Mouse (Mus musculus) heart, postnatal 0 days (tissue): ENCODE measurements around the gene Il11ra1.
"Not testable (repeated sequence)": the region's sequence is repeated elsewhere in the genome, so short reads cannot be mapped to it uniquely, and the experiment has no call there.

Experiments used
- CTCF ChIP-seq: IDR thresholded peaks from 2 replicates; pipeline ENCODE4 v1.5.1; 2016; ENCODE audit warnings: antibody characterized with exemption, control low read depth, low read depth
- EP300 ChIP-seq: IDR thresholded peaks from 2 replicates; pipeline ENCODE4 v1.6.1; 2016; ENCODE audit warnings: antibody characterized with exemption, low read depth

- not testable (repeated sequence) for TF ChIP-seq CTCF, EP300
Observed at GRCm38 (mm10) chr4:41684931-41685453, 14.8 kb upstream of the Il11ra1 start.
